Mouse (Mus musculus): ENCODE data around the gene Slc26a3. TPM values are rescaled to one million over a fixed set of nuclear protein-coding genes. Genes with fewer than 3 reads are reported as not detected.

The Slc26a3 gene
- polyA plus RNA-seq (2016; fragmentation: Nextera tagmentation; extraction: Ambion mirVana) = not detected in 2 replicates

- H3K9me3 ChIP-seq = no peaks in the 10 kb centered on the region
- no peaks in the 10 kb centered on the region for H3K4me1 ChIP-seq
- H3K27me3 ChIP-seq (replicated peaks; ENCODE audit: low read depth, poor library complexity, severe bottlenecking) = no peaks in the 10 kb centered on the region
- H3K4me3 ChIP-seq = no peak within 1 kb of the TSS
- DNase-seq (ENCODE audit: low spot score) = no peak
- 89% methylated on average over 3 of the region's 3 CpGs for WGBS
- H3K27ac ChIP-seq (replicated peaks) = no peak within 1 kb of the TSS
- H3K36me3 ChIP-seq (replicated peaks) = no peaks in the 10 kb centered on the region
These were observed at the start of gene Slc26a3 for GRCm38 (mm10) chr12:31390571-31390970. TSS of gene Slc26a3 (plus strand) at chr12:31390871.

GRCm38 (mm10) chr12:31350191-31350943 lies 40.3 kb upstream of the Slc26a3 start:
- Histone ChIP-seq H3K9me3 (no peaks in the 10 kb centered on the region), H3K36me3 (replicated peaks) (peaks cover 30% of the 10 kb centered on the region), H3K27me3 (replicated peaks; ENCODE audit: low read depth, poor library complexity, severe bottlenecking) (no peaks in the 10 kb centered on the region), H3K4me1 (peaks cover 15% of the 10 kb centered on the region), H3K4me3 (peak overlapping the region; percentile 99), H3K27ac (replicated peaks) (peak overlapping the region; percentile 93)
- whole genome bisulfite sequencing = 27% methylated on average over 15 of the region's 15 CpGs
- DNase-seq (ENCODE audit: low spot score) = no peak

DNA sequence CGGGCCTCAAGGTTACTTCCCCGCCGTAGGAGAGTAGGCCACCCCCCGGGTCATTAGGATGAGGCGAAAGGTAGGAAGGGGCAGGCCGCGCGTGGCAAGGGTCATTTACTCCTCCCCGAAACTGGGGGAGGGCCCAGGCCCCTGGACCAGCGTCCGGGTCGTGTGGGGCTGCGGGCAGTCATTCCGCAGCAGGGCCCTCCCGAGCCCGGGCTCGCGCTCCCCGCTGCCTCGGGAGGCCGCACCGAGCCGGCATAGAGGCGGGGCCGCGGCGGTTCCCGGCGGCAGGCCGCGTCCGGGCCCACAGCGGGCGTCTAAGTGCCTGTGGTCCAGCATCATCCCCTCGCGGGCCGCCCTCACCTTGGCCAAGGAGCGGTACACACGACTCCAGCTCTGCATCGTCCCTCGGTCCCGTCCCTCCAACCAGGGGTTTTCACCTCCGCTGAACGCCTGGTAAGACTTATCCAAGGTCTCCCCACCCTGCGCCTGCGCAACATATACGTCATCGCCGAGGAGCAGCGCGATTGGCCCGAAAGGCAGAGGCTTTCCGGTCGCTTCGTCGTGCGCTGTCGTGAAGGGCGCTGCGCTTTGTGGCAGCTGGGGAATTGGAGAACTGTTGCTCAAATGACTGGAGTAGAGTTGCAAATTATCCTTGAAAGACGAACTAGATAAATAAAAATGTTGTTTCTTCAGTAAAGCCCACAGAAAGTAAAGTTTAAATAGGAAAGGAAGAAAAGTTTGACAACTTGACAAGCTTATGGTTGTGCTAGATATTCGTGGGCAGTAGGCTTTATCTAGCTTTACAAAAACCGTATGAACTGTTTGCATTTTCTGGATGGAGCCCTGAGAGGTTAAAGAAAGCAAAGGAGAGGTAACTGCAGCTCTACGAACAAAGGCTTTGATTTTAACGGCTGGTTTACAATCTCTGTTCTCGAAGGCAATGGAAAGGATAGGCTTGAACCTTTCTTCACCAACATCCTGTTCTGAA lies 39.4 kb upstream of the Slc26a3 start, which contains the start of gene Dld:
Gene Dld (minus strand): TSS at position 510 of the 985 bp plus-strand sequence.
- Histone ChIP-seq H3K4me3 (peak within 1 kb of the TSS; percentile 99), H3K36me3 (replicated peaks) (peaks cover 30% of the 10 kb centered on the region), H3K27ac (replicated peaks) (peak within 1 kb of the TSS; percentile 93), H3K9me3 (peaks cover 5% of the 10 kb centered on the region), H3K27me3 (replicated peaks; ENCODE audit: low read depth, poor library complexity, severe bottlenecking) (no peaks in the 10 kb centered on the region), H3K4me1 (peaks cover 15% of the 10 kb centered on the region)
- WGBS = 5% methylated on average over 66 of the region's 66 CpGs
- DNase-seq (ENCODE audit: low spot score) = peak; percentile 97

DNA sequence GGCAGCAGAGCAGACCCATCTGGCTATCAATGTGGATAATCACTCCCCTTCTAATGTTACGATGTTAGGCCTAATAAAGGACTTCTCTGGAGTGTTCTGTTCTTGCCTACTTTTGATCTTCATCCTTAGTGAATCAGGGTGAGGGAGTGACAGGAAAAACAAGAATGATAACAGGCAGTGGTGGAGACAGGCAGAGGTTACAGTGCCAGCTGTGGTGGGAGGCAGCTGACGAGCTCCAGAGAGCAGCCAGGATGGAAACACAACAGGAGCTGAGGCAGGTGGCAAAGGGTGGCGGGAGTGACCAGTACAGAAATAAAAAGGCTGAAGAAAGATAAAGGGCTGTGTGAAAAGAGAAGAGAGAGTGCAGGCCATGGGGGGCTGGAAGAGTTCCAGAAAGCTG lies 24.2 kb upstream of the Slc26a3 start:
- H3K9me3 ChIP-seq = no peaks in the 10 kb centered on the region
- H3K4me3 ChIP-seq = no peak overlapping the region
- DNase-seq (ENCODE audit: low spot score) = no peak
- no peak overlapping the region for H3K27ac ChIP-seq (replicated peaks)
- 80% methylated on average over 3 of the region's 3 CpGs for WGBS
- H3K4me1 ChIP-seq = 0 out of 2 replicates have a peak, but pooled peaks cover 6% of the 10 kb centered on the region
- no peaks in the 10 kb centered on the region for H3K27me3 ChIP-seq (replicated peaks; ENCODE audit: low read depth, poor library complexity, severe bottlenecking)
- H3K36me3 ChIP-seq (replicated peaks) = no peaks in the 10 kb centered on the region

DNA sequence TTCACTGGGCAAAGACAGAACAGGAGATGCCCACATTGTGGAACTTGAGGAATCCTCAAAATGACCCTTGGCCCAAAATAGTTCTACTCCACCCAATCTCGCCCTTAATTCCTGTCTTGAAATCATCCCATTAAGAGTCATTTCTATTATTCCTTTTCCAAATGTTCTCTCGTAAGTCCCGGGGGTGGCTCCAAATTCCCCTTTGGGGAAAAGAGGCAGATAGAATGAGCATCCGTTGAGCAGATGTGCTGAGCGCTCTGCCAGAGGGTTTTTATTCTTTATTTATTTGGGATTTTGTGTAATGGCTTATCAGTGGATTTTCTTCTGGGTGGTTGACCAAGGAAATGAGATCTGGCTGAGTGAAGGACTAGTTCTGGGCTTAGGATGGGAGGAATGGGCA lies 22.9 kb upstream of the Slc26a3 start:
- Histone ChIP-seq H3K4me3 (no peak overlapping the region), H3K36me3 (replicated peaks) (no peaks in the 10 kb centered on the region), H3K4me1 (0 out of 2 replicates have a peak, but pooled peaks cover 6% of the 10 kb centered on the region), H3K9me3 (no peaks in the 10 kb centered on the region), H3K27me3 (replicated peaks; ENCODE audit: low read depth, poor library complexity, severe bottlenecking) (no peaks in the 10 kb centered on the region), H3K27ac (replicated peaks) (no peak overlapping the region)
- 85% methylated on average over 5 of the region's 5 CpGs for WGBS
- no peak for DNase-seq (ENCODE audit: low spot score)

- WGBS = 97% methylated on average over 1 of the region's 1 CpGs
- no peaks in the 10 kb centered on the region for H3K36me3 ChIP-seq (replicated peaks)
These were observed 21.6 kb upstream of the Slc26a3 start for GRCm38 (mm10) chr12:31369118-31369517.

DNA sequence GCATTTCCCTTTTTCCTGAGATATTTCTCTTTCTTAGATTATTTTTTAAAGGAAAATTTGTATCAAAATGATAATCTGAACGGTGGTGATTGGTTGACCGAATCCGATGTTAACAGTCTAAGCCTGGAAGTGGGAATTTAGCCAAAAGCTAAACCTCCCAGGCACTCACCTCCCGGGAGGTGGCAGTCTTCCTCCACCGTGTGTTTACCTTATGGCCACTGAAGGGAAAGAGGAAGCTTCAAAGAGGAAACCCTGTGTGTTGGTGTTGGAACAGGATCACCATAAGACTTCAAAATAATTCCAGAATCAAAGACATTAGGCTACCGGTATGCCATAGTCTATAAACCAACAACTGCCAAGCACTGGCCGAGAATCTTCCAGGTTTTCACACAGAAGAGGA lies 21.0 kb upstream of the Slc26a3 start:
- WGBS = 92% methylated on average over 7 of the region's 7 CpGs
- H3K9me3 ChIP-seq = no peaks in the 10 kb centered on the region

More at GRCm38 (mm10) chr12:31369118-31369517, 21.6 kb upstream of the Slc26a3 start:
- Histone ChIP-seq H3K4me3 (no peak overlapping the region), H3K27me3 (replicated peaks; ENCODE audit: low read depth, poor library complexity, severe bottlenecking) (no peaks in the 10 kb centered on the region), H3K9me3 (no peaks in the 10 kb centered on the region), H3K27ac (replicated peaks) (no peak overlapping the region), H3K4me1 (0 out of 2 replicates have a peak, but pooled peaks cover 6% of the 10 kb centered on the region)
- DNase-seq (ENCODE audit: low spot score) = no peak

DNA sequence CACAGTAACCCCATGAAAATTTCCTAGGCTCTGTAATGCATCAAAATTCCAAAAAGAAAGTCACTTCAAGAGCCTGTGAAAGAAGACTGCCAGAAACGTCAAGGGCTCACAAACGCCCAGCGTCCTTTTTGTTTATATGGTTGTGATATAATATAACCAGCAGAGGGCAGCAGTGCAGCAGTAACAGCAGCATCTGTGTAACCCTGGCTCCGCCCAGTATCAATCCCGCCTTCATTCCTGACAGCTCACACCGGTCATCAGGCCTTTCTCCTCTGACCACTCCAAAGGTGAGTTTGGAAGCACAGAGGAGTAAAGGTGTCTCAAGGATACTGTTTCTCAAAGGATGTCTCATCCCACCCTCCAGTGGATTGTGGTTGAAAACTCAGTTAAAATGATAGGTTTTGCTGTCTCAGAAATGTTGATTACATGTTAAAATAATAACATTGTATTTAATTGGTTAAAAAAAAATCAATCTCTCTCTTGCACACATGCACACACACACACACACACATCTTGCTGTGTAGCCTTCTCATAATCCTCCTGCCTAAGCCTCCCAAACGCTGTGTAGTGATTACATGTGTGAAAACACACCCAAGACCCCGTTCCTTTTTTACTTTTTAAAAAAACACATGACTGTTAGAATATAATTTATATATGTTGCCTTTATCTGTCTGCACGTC lies 15.9 kb upstream of the Slc26a3 start:
- peak; percentile 66 for DNase-seq (ENCODE audit: low spot score)
- Histone ChIP-seq H3K27me3 (replicated peaks; ENCODE audit: low read depth, poor library complexity, severe bottlenecking) (no peaks in the 10 kb centered on the region), H3K4me3 (no peak overlapping the region), H3K9me3 (no peaks in the 10 kb centered on the region), H3K36me3 (replicated peaks) (no peaks in the 10 kb centered on the region), H3K27ac (replicated peaks) (no peak overlapping the region), H3K4me1 (peaks cover 21% of the 10 kb centered on the region)
- WGBS = 43% methylated on average over 9 of the region's 9 CpGs

More for the DNA sequence above, 21.0 kb upstream of the Slc26a3 start:
- Histone ChIP-seq H3K4me1 (0 out of 2 replicates have a peak, but pooled peaks cover 6% of the 10 kb centered on the region), H3K27ac (replicated peaks) (no peak overlapping the region), H3K4me3 (no peak overlapping the region), H3K36me3 (replicated peaks) (no peaks in the 10 kb centered on the region), H3K27me3 (replicated peaks; ENCODE audit: low read depth, poor library complexity, severe bottlenecking) (no peaks in the 10 kb centered on the region)
- no peak for DNase-seq (ENCODE audit: low spot score)

GRCm38 (mm10) chr12:31375283-31375615 lies 15.4 kb upstream of the Slc26a3 start:
- DNase-seq (ENCODE audit: low spot score) = no peak
- no peaks in the 10 kb centered on the region for H3K36me3 ChIP-seq (replicated peaks)
- WGBS = 65% methylated on average over 4 of the region's 4 CpGs
- no peaks in the 10 kb centered on the region for H3K9me3 ChIP-seq
- no peak overlapping the region for H3K4me3 ChIP-seq
- H3K4me1 ChIP-seq = peaks cover 21% of the 10 kb centered on the region
- H3K27ac ChIP-seq (replicated peaks) = no peak overlapping the region
- no peaks in the 10 kb centered on the region for H3K27me3 ChIP-seq (replicated peaks; ENCODE audit: low read depth, poor library complexity, severe bottlenecking)

DNA sequence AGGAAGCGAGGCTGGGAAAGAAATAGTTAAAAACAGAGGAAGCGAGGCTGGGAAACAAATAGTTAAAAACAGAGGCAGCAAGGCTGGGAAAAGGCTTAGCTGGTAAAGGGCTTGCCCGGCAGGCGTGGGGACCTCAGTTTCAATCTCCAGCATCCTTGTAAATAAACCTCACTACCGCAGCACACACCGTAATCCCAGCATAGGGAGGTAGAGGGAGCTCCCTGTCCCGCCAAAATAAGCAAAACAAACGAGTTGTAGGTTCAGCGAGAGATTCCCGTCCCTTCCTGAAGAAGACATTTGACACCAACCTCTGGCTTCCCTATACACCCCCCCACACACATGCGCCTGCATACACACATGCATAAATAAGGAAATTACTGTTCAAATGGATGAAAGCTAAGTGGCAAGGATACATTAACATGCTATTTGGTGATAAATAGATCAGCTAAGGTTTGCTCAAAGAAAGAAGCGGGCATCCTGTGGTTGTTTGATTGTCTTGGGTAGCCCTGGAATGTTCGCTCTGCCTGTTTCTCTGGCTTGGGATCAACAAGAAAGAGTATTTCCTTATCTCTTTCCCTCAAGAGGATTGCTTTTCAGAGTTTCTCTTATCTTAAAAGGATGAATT lies 14.2 kb upstream of the Slc26a3 start:
- H3K9me3 ChIP-seq = no peaks in the 10 kb centered on the region
- H3K27me3 ChIP-seq (replicated peaks; ENCODE audit: low read depth, poor library complexity, severe bottlenecking) = no peaks in the 10 kb centered on the region
- H3K27ac ChIP-seq (replicated peaks) = peak overlapping the region; percentile 68
- no peaks in the 10 kb centered on the region for H3K36me3 ChIP-seq (replicated peaks)
- 14% methylated on average over 13 of the region's 13 CpGs for WGBS
- peak; percentile 67 for DNase-seq (ENCODE audit: low spot score)
- H3K4me1 ChIP-seq = peaks cover 21% of the 10 kb centered on the region
- peak overlapping the region; percentile 51 for H3K4me3 ChIP-seq

GRCm38 (mm10) chr12:31377241-31377640 lies 13.4 kb upstream of the Slc26a3 start:
- no peak overlapping the region for H3K27ac ChIP-seq (replicated peaks)

GRCm38 (mm10) chr12:31380878-31381277 lies 9.8 kb upstream of the Slc26a3 start:
- no peaks in the 10 kb centered on the region for H3K36me3 ChIP-seq (replicated peaks)
- 48% methylated on average over 2 of the region's 2 CpGs for WGBS
- H3K9me3 ChIP-seq = no peaks in the 10 kb centered on the region
- H3K4me3 ChIP-seq = no peak overlapping the region
- DNase-seq (ENCODE audit: low spot score) = no peak
- H3K27me3 ChIP-seq (replicated peaks; ENCODE audit: low read depth, poor library complexity, severe bottlenecking) = no peaks in the 10 kb centered on the region
- H3K4me1 ChIP-seq = peaks cover 14% of the 10 kb centered on the region
- no peak overlapping the region for H3K27ac ChIP-seq (replicated peaks)

More at GRCm38 (mm10) chr12:31377241-31377640, 13.4 kb upstream of the Slc26a3 start:
- 83% methylated on average over 11 of the region's 11 CpGs for WGBS
- Histone ChIP-seq H3K4me3 (no peak overlapping the region), H3K27me3 (replicated peaks; ENCODE audit: low read depth, poor library complexity, severe bottlenecking) (no peaks in the 10 kb centered on the region), H3K9me3 (no peaks in the 10 kb centered on the region), H3K4me1 (peaks cover 21% of the 10 kb centered on the region), H3K36me3 (replicated peaks) (no peaks in the 10 kb centered on the region)
- DNase-seq (ENCODE audit: low spot score) = no peak
